Mouse (Mus musculus) liver, embryonic 15.5 days (tissue): ENCODE data around the gene Pik3r5. TPM values are rescaled to one million over a fixed set of nuclear protein-coding genes. Genes with fewer than 3 reads are reported as not detected.

Experiments used
- ATAC-seq: fragments of 200-750 bp; cut with Nextera tagmentation; 2 replicates; pipeline ENCODE4 v1.8.0; 2017; ENCODE audit warnings: moderate number of reproducible peaks, mild to moderate bottlenecking, moderate library complexity; ENCODE audit not compliant: insufficient read depth
- H3K27ac ChIP-seq: fragments of 300-500 bp; sonication (generic); replicated peaks from 2 replicates; pipeline ENCODE4 v1.5.1; 2015; ENCODE audit warnings: mild to moderate bottlenecking, inconsistent platforms
- H3K27me3 ChIP-seq: fragments of 300-500 bp; sonication (generic); 2 replicates; pipeline ENCODE4 v1.6.1; 2015; ENCODE audit warnings: mild to moderate bottlenecking, inconsistent platforms
- H3K36me3 ChIP-seq: fragments of 300-500 bp; sonication (generic); replicated peaks from 2 replicates; pipeline ENCODE4 v1.6.1; 2015; ENCODE audit warnings: moderate library complexity, mild to moderate bottlenecking, inconsistent platforms
- H3K4me1 ChIP-seq: fragments of 300-500 bp; sonication (generic); replicated peaks from 2 replicates; pipeline ENCODE4 v1.6.1; 2015; ENCODE audit warnings: inconsistent platforms
- H3K4me2 ChIP-seq: fragments of 300-500 bp; sonication (generic); 2 replicates; pipeline ENCODE4 v1.6.1; 2015; ENCODE audit warnings: moderate library complexity, mild to moderate bottlenecking, inconsistent platforms
- H3K4me3 ChIP-seq: fragments of 300-500 bp; sonication (generic); replicated peaks from 2 replicates; pipeline ENCODE4 v1.5.1; 2015; ENCODE audit warnings: mild to moderate bottlenecking, inconsistent platforms
- H3K9ac ChIP-seq: fragments of 300-500 bp; sonication (generic); 2 replicates; pipeline ENCODE4 v1.6.1; 2015; ENCODE audit warnings: moderate library complexity, mild to moderate bottlenecking, inconsistent platforms
- H3K9me3 ChIP-seq: fragments of 300-500 bp; sonication (generic); replicated peaks from 2 replicates; pipeline ENCODE4 v1.6.1; 2016; ENCODE audit warnings: inconsistent platforms
- WGBS: fragments of 180-500 bp; shearing (Covaris S2); methylation state at CpG from one replicate; pipeline ENCODE4 v1.1.7; 2015; ENCODE audit warnings: mixed read lengths; ENCODE audit not compliant: insufficient replicate concordance; 5-methylcytosine and 5-hydroxymethylcytosine counted together
- polyA plus RNA-seq: library from polyadenylated mRNA; unstranded; fragments of >200 nt; fragmentation: Nextera tagmentation; extraction: Ambion mirVana; gene quantifications from 2 replicates; pipeline ENCODE4 v1.2.1, GENCODE M21; 2015

The Pik3r5 gene
- polyA plus RNA-seq, 1 experiment from 2014 or later: 0.78 TPM

GRCm38 (mm10) chr11:68389621-68390020 lies 42.3 kb upstream of the Pik3r5 start:
- H3K27ac ChIP-seq: no peak overlapping the region
- no peak overlapping the region for H3K4me3 ChIP-seq
- 1% methylated on average over 8 of the region's 8 CpGs for WGBS
- peaks cover 20% of the 10 kb centered on the region for H3K4me1 ChIP-seq
- H3K9me3 ChIP-seq: no peaks in the 10 kb centered on the region
- no peak overlapping the region for H3K4me2 ChIP-seq
- H3K36me3 ChIP-seq: no peaks in the 10 kb centered on the region
- no peak for ATAC-seq
- H3K9ac ChIP-seq: no peak overlapping the region
- H3K27me3 ChIP-seq: peaks cover 96% of the 10 kb centered on the region

- WGBS: 3% methylated on average over 19 of the region's 19 CpGs
- peaks cover 11% of the 10 kb centered on the region for H3K4me1 ChIP-seq
- H3K36me3 ChIP-seq: no peaks in the 10 kb centered on the region
- no peak for ATAC-seq
- no peak overlapping the region for H3K4me3 ChIP-seq
- peaks cover 96% of the 10 kb centered on the region for H3K27me3 ChIP-seq
- no peak overlapping the region for H3K9ac ChIP-seq
- H3K4me2 ChIP-seq: no peak overlapping the region
- H3K9me3 ChIP-seq: no peaks in the 10 kb centered on the region
- no peak overlapping the region for H3K27ac ChIP-seq
Observed at GRCm38 (mm10) chr11:68390381-68391287, 41.3 kb upstream of the Pik3r5 start.

DNA sequence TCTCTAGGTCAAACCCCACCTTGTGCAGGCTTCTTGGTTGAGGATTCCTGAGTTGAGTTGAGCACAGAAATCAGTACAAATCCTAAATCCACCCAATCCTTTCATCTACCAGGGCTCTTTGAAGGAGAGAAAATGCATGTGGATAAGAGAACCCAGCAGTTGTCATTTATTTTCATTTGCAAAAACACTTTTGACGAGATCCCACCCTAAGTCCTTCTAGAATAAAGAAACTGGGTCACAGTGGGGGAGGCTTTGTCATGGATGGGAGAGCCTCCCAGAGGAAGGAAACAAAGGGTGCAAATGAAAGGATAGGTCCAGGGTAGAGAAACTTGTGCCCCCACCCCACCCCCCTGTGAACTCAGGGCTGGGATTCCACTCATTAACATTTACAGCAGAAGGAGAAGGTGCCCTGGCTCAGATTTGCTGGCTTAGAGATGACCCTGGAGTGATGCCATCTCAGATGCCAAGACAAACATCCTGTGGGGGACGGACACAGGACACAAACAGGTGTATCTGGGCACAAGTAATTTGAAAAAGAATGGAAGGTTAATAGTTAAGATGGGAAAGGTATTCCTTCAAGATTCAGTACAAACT lies 37.9 kb upstream of the Pik3r5 start:
- 29% methylated on average over 2 of the region's 2 CpGs for WGBS
- Histone ChIP-seq H3K36me3 (no peaks in the 10 kb centered on the region), H3K27me3 (peaks cover 96% of the 10 kb centered on the region), H3K4me3 (no peak overlapping the region), H3K4me1 (no peaks in the 10 kb centered on the region), H3K27ac (no peak overlapping the region), H3K4me2 (no peak overlapping the region), H3K9ac (no peak overlapping the region), H3K9me3 (no peaks in the 10 kb centered on the region)
- ATAC-seq: no peak

DNA sequence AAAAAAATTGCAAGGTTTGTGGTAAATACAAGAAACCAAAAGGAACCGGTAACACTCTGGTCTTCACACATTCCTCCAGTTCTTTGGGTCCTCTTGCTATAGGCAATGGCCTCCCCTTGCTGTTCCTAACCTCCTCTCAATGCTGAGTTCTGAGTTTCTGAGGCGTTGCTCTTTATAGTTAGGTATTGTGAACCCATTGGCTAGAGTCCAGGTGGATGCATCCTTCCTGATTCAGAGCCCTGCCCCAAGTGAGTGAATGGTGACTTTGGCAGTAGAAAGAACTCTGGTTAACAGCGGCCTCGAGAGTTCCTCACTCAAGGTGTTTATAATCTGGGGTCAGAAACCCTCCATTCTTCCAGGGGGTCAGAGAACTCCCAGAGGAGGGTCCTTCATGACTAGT lies 37.2 kb upstream of the Pik3r5 start:
- 23% methylated on average over 4 of the region's 4 CpGs for WGBS
- Histone ChIP-seq H3K4me2 (no peak overlapping the region), H3K36me3 (no peaks in the 10 kb centered on the region), H3K4me3 (no peak overlapping the region), H3K9me3 (no peaks in the 10 kb centered on the region), H3K4me1 (no peaks in the 10 kb centered on the region), H3K27ac (no peak overlapping the region), H3K27me3 (peaks cover 96% of the 10 kb centered on the region), H3K9ac (no peak overlapping the region)
- ATAC-seq: no peak

GRCm38 (mm10) chr11:68395546-68395945 lies 36.4 kb upstream of the Pik3r5 start:
- Histone ChIP-seq H3K27me3 (peaks cover 98% of the 10 kb centered on the region), H3K9ac (no peak overlapping the region), H3K4me2 (no peak overlapping the region)

GRCm38 (mm10) chr11:68398891-68399547 lies 32.9 kb upstream of the Pik3r5 start:
- Histone ChIP-seq H3K4me3 (no peak overlapping the region), H3K9me3 (no peaks in the 10 kb centered on the region), H3K4me2 (peak overlapping the region; percentile 54; the same call in 1 of the 2 replicates), H3K9ac (no peak overlapping the region), H3K27ac (no peak overlapping the region), H3K27me3 (peaks cover 99% of the 10 kb centered on the region), H3K36me3 (no peaks in the 10 kb centered on the region), H3K4me1 (0 out of 2 replicates have a peak, but pooled peaks cover 2% of the 10 kb centered on the region)
- no peak for ATAC-seq
- 7% methylated on average over 24 of the region's 24 CpGs for WGBS

More at GRCm38 (mm10) chr11:68395546-68395945, 36.4 kb upstream of the Pik3r5 start:
- H3K4me3 ChIP-seq: no peak overlapping the region
- no peaks in the 10 kb centered on the region for H3K9me3 ChIP-seq
- H3K27ac ChIP-seq: no peak overlapping the region
- ATAC-seq: no peak
- no peaks in the 10 kb centered on the region for H3K36me3 ChIP-seq
- WGBS: 44% methylated on average over 5 of the region's 5 CpGs
- H3K4me1 ChIP-seq: 0 out of 2 replicates have a peak, but pooled peaks cover 2% of the 10 kb centered on the region

GRCm38 (mm10) chr11:68399548-68400020 lies 32.3 kb upstream of the Pik3r5 start:
- Histone ChIP-seq H3K4me3 (peak overlapping the region; percentile 18; the same call in 1 of the 2 replicates), H3K4me1 (0 out of 2 replicates have a peak, but pooled peaks cover 2% of the 10 kb centered on the region), H3K9me3 (no peaks in the 10 kb centered on the region), H3K4me2 (peak overlapping the region; percentile 54), H3K36me3 (no peaks in the 10 kb centered on the region), H3K27me3 (peaks cover 98% of the 10 kb centered on the region), H3K27ac (no peak overlapping the region), H3K9ac (no peak overlapping the region)
- 2% methylated on average over 47 of the region's 47 CpGs for WGBS
- ATAC-seq: no peak

DNA sequence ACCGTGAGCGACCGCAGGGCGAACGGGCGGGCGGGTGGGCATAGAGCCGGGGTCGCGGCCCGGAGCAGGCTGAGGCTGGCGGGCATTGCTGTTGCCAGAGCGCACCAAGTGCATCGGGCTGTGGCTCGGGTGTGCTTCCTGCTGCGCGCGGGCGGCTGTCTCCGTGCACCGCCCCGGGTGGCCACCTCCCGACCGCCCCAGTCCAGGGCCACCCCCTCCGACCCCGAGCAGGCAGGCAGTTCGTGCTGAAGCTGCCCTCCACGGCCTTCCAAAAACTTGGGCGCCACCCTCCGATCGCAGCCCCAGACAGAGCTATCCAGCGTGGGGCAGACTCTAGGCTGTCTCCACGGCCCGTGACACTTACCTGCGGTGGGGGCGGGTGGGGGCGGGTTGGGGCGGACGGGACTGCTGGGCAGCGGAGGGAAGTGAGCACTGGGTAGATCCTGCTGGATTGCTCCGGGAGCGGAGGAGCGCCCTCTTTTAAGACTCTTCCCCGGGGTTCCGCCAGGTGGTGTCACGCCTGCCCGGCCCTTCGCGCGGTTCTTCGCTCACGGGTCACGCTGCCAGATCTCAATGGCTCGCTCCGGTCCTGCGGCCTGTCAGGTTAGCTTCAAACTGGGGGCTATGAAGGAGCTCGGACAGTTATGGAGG lies 31.8 kb upstream of the Pik3r5 start:
- ATAC-seq: no peak

DNA sequence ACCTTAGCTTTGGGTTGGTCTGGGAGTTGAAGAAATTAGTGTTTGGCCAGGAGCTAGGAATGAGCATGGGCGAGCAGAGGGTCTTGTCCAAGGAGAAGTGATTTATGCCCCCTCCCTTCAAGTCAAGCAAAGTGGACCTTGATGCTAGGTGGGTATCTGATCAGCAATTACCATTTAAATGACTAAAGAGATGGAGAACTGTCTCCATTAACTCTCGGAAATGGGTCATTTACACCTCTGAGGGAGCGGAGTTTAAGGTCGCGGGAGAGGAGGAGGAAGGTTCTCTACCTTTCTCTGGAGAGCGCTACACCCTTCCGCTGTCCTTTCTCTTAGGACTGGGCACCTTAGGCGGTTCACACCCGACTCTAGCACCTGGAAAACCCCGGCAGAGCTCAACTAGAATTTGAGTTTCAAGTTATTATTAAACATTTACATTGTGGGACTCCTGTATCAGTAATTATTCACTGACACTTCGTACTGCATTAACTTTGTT lies 31.1 kb upstream of the Pik3r5 start, which contains the start of gene Ntn1:
TSS of gene Ntn1 (minus strand) at position 97 of the 493 bp plus-strand sequence.
- Histone ChIP-seq H3K4me3 (peak within 1 kb of the TSS; percentile 18; the same call in 1 of the 2 replicates), H3K9ac (no peak within 1 kb of the TSS), H3K9me3 (no peaks in the 10 kb centered on the region), H3K36me3 (no peaks in the 10 kb centered on the region), H3K27ac (no peak within 1 kb of the TSS), H3K4me1 (0 out of 2 replicates have a peak, but pooled peaks cover 2% of the 10 kb centered on the region), H3K27me3 (peaks cover 86% of the 10 kb centered on the region), H3K4me2 (peak within 1 kb of the TSS; percentile 54)
- 3% methylated on average over 11 of the region's 11 CpGs for WGBS
- ATAC-seq: no peak

More for the DNA sequence above, 31.8 kb upstream of the Pik3r5 start:
- Histone ChIP-seq H3K27me3 (peaks cover 92% of the 10 kb centered on the region), H3K4me3 (peak overlapping the region; percentile 18; the same call in 1 of the 2 replicates), H3K4me1 (0 out of 2 replicates have a peak, but pooled peaks cover 2% of the 10 kb centered on the region), H3K9me3 (no peaks in the 10 kb centered on the region), H3K36me3 (no peaks in the 10 kb centered on the region), H3K9ac (no peak overlapping the region), H3K27ac (no peak overlapping the region), H3K4me2 (peak overlapping the region; percentile 54)
- under 1% methylated on average over 57 of the region's 57 CpGs for WGBS

GRCm38 (mm10) chr11:68401428-68401827 lies 30.5 kb upstream of the Pik3r5 start:
- H3K4me3 ChIP-seq: no peak overlapping the region
- H3K9me3 ChIP-seq: no peaks in the 10 kb centered on the region
- H3K4me2 ChIP-seq: no peak overlapping the region
- WGBS: 11% methylated on average over 5 of the region's 5 CpGs
- no peak overlapping the region for H3K9ac ChIP-seq
- no peak for ATAC-seq
- 0 out of 2 replicates have a peak, but pooled peaks cover 2% of the 10 kb centered on the region for H3K4me1 ChIP-seq
- H3K27me3 ChIP-seq: peaks cover 84% of the 10 kb centered on the region
- no peak overlapping the region for H3K27ac ChIP-seq
- no peaks in the 10 kb centered on the region for H3K36me3 ChIP-seq
